Mouse (Mus musculus) thymus, adult 2 months (tissue): ENCODE results near the gene Bach2. TPM values are rescaled to one million over a fixed set of nuclear protein-coding genes. Genes with fewer than 3 reads are reported as not detected.

Experiments
- DNase-seq: peaks from one replicate; pipeline ENCODE4 v3.0.0; 2021
- H3K27ac ChIP-seq: fragments of 200-500 bp; 2 replicates; pipeline ENCODE4 v1.5.1; 2012; ENCODE audit warnings: low read length, control low read depth; ENCODE audit not compliant: control insufficient read depth, insufficient read depth
- H3K27me3 ChIP-seq: fragments of 200-500 bp; 2 replicates; pipeline ENCODE4 v1.6.1; 2012; ENCODE audit warnings: mild to moderate bottlenecking, low read length, moderate library complexity, mixed read lengths; ENCODE audit not compliant: control insufficient read depth, insufficient read depth
- H3K36me3 ChIP-seq: fragments of 200-500 bp; 2 replicates; pipeline ENCODE4 v1.6.1; 2012; ENCODE audit warnings: mild to moderate bottlenecking, low read length, moderate library complexity; ENCODE audit not compliant: control insufficient read depth, insufficient read depth
- H3K4me1 ChIP-seq: fragments of 200-500 bp; replicated peaks from 2 replicates; pipeline ENCODE4 v1.6.1; 2012; ENCODE audit warnings: low read length; ENCODE audit not compliant: control insufficient read depth, insufficient read depth
- H3K4me3 ChIP-seq: fragments of 200-500 bp; 2 replicates; pipeline ENCODE4 v1.5.1; 2012; ENCODE audit warnings: mild to moderate bottlenecking, low read length, control low read depth, moderate library complexity; ENCODE audit not compliant: control insufficient read depth, insufficient read depth
- CTCF ChIP-seq: fragments of 200-500 bp; IDR thresholded peaks from 2 replicates; pipeline ENCODE4 v1.5.1; 2012; ENCODE audit warnings: mild to moderate bottlenecking, control low read depth, low read length, moderate library complexity, borderline replicate concordance; ENCODE audit not compliant: control insufficient read depth, poor library complexity, insufficient read depth; ENCODE audit errors: extremely low read depth
- POLR2A ChIP-seq: fragments of 200-500 bp; IDR thresholded peaks from 2 replicates; pipeline ENCODE4 v1.6.1; 2012; ENCODE audit warnings: mild to moderate bottlenecking, low read length, control low read depth, moderate library complexity; ENCODE audit not compliant: control insufficient read depth, poor library complexity, insufficient read depth; ENCODE audit errors: extremely low read depth
- WGBS: fragments of 180-500 bp; shearing (Covaris S2); methylation state at CpG from one replicate; pipeline ENCODE4 v1.1.7; 2018; 5-methylcytosine and 5-hydroxymethylcytosine counted together
- polyA plus RNA-seq: library from polyadenylated mRNA; depleted of rRNA; stranded (reverse); fragments of >200 nt; gene quantifications from 2 replicates; pipeline ENCODE4 v1.2.3, GENCODE M21; 2012

Gene Bach2
- polyA plus RNA-seq, 1 experiment, result 9.4 TPM

DNA sequence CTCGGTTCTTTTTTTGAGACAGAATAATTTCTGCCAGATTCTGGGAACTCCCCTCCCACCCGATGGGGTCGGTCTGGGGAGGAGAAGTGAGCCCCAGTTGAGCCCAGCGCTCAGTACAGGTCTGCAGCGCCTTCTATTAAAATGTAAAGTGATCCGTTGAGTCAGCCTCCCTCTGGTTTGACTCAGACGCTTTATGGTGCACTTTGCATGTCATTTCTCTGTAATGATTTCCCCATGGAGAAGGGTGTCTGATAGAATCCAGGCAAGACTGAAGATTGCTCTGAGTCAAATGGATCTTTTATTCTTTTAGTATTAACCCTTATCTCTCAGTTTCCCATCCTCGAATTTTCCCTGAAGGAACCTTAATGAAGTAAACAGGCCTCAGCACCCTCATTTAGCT, 244.3 kb downstream of the Bach2 start:
- Histone ChIP-seq H3K4me1 (peaks cover 5% of the 10 kb centered on the region), H3K36me3 (no peaks in the 10 kb centered on the region), H3K4me3 (no peak overlapping the region), H3K27ac (no peak overlapping the region), H3K27me3 (no peaks in the 10 kb centered on the region)
- WGBS, result 85% methylated on average over 8 of the region's 8 CpGs
- DNase-seq, result no peak
- no peak for TF ChIP-seq POLR2A
- TF ChIP-seq CTCF, result no peak

- Histone ChIP-seq H3K4me3 (no peak overlapping the region), H3K27me3 (no peaks in the 10 kb centered on the region), H3K36me3 (no peaks in the 10 kb centered on the region), H3K4me1 (peaks cover 5% of the 10 kb centered on the region), H3K27ac (no peak overlapping the region)
- DNase-seq, result no peak
- WGBS, result 70% methylated on average over 5 of the region's 5 CpGs
- TF ChIP-seq POLR2A, result no peak
- no peak for TF ChIP-seq CTCF
Observed at GRCm38 (mm10) chr4:32485848-32486247, 247.2 kb downstream of the Bach2 start.

DNA sequence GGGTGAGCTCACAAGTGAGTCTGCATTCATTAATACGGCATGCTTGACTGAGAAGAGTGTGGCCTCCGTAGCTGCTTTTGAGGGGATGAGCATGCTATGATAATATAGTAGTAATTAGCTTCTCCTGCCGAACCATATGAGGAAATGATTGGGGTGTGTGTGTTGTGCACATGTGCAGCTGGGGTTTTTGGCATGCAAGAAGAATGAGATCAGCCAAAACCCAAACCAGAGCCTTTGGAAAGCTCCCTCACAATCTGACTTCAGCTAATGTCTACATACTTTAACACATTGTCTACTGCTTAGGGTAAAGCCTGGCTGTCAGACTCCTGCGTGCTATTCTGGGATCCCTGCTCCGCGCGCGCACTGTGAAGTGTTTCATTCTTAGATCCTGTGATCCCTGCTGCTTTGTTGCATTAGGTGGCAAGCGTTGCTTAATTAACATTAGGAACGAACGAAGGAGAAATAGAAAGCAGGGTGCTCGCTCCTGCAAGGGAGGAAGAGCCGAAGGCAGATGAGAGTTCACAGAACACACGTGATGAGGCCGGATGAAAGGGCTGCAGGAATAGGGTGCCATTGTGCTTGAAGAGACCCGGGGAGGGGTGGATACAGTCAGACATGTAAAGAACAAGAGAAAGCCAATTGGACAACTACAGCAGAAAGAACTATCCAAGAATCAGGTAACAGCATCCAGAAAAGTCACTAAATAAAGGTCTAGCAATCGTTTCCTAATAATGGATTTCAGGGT, 248.2 kb downstream of the Bach2 start:
- H3K4me3 ChIP-seq, result no peak overlapping the region
- 94% methylated on average over 17 of the region's 17 CpGs for WGBS

GRCm38 (mm10) chr4:32489186-32489585, 250.6 kb downstream of the Bach2 start:
- Histone ChIP-seq H3K4me1 (no peaks in the 10 kb centered on the region), H3K27me3 (no peaks in the 10 kb centered on the region)
- 94% methylated on average over 1 of the region's 1 CpGs for WGBS

More for the DNA sequence above, 248.2 kb downstream of the Bach2 start:
- Histone ChIP-seq H3K27ac (no peak overlapping the region), H3K36me3 (no peaks in the 10 kb centered on the region), H3K27me3 (no peaks in the 10 kb centered on the region), H3K4me1 (no peaks in the 10 kb centered on the region)
- DNase-seq, result no peak
- no peak for TF ChIP-seq POLR2A
- TF ChIP-seq CTCF, result no peak

GRCm38 (mm10) chr4:32491176-32491575, 252.6 kb downstream of the Bach2 start:
- no peak for DNase-seq
- H3K27ac ChIP-seq, result no peak overlapping the region
- 97% methylated on average over 8 of the region's 8 CpGs for WGBS
- H3K36me3 ChIP-seq, result no peaks in the 10 kb centered on the region
- TF ChIP-seq CTCF (no peak), POLR2A (no peak)
- no peaks in the 10 kb centered on the region for H3K27me3 ChIP-seq
- no peaks in the 10 kb centered on the region for H3K4me1 ChIP-seq
- H3K4me3 ChIP-seq, result no peak overlapping the region

More at GRCm38 (mm10) chr4:32489186-32489585, 250.6 kb downstream of the Bach2 start:
- H3K36me3 ChIP-seq, result no peaks in the 10 kb centered on the region
- no peak for DNase-seq
- TF ChIP-seq CTCF (no peak), POLR2A (no peak)
- H3K4me3 ChIP-seq, result no peak overlapping the region
- H3K27ac ChIP-seq, result no peak overlapping the region

DNA sequence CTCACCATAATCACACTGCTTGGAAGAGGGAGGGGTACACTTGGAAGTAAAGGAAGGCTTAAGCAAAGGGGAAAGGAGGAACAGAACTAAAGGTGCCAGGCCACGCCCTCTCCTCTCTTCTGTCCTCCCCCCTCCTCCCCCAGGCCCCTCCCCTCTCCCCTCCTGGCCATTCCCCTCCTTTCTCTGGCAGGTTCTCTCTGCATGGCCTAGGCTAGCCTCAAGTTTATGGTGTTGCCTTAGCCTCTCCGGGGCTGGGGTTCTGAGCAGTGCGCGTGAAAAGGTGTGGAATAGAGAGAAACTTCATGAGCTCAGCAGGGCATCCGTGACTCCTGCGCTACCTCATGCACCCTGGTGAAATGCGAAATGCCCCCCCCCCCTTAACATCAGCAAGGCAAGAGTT, 254.2 kb downstream of the Bach2 start:
- H3K4me3 ChIP-seq, result no peak overlapping the region
- TF ChIP-seq CTCF (no peak), POLR2A (no peak)
- H3K27me3 ChIP-seq, result no peaks in the 10 kb centered on the region
- H3K4me1 ChIP-seq, result no peaks in the 10 kb centered on the region
- H3K36me3 ChIP-seq, result no peaks in the 10 kb centered on the region
- H3K27ac ChIP-seq, result no peak overlapping the region
- 94% methylated on average over 7 of the region's 7 CpGs for WGBS
- no peak for DNase-seq
